Mouse (Mus musculus): ENCODE data around the gene Fanca.

DNA sequence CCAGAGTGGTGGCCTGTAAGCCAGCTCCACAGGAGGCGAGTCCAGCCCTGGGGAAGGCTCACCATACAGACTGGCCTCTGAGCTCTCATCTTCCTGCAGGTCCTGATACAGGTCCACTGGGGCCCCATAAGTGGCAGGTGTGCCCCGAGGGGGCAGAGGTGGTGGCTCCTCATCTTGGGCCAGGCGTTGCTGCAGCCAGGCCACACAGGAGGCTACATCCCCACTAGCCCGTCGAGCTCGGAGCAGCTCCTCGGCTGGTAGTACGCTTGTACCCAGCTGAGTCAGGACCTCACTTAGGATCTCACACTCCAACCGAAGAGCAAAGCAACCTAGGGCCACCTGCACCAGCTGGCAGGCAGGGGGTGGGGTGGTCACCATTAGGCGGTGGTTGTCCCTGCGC is 84.6 kb downstream of the Fanca start:
- TF ChIP-seq CTCF (IDR thresholded peaks at IDR 0.05) (no peak), POLR2A (IDR thresholded peaks at IDR 0.05; ENCODE audit: insufficient read depth, low read depth, low read length) (no peak)

Measured in heart, adult 2 months (tissue).